Mouse (Mus musculus): ENCODE measurements at regions not wholly inside any gene's neighbourhood (a gene's known extent, or its start where the extent isn't known, plus 50 kb on each side); places are given as distances from the start of the nearest gene placed in this dataset.

GRCm38 (mm10) chr9:61242167-61242860, 129.9 kb upstream of the Tle3 start:
- no peak for TF ChIP-seq CTCF (IDR thresholded peaks at IDR 0.05; ENCODE audit: borderline replicate concordance, insufficient read depth, low read depth, low read length)
- no peak for TF ChIP-seq POLR2A (IDR thresholded peaks at IDR 0.05; ENCODE audit: borderline replicate concordance, insufficient read depth, low read length)
- Histone ChIP-seq H3K4me3 (replicated peaks; ENCODE audit: insufficient read depth, low read depth, low read length) (no peak overlapping the region), H3K27ac (ENCODE audit: insufficient read depth, low read length) (no peak overlapping the region), H3K4me1 (ENCODE audit: control insufficient read depth, insufficient read depth, low read length) (peaks cover 10% of the 10 kb centered on the region), H3K27me3 (ENCODE audit: control insufficient read depth, insufficient read depth, low read length) (no peaks in the 10 kb centered on the region)
- DNase-seq: no peak
- WGBS: 89% methylated on average over 9 of the region's 9 CpGs

GRCm38 (mm10) chr9:61243289-61243688, 128.9 kb upstream of the Tle3 start:
- no peak for DNase-seq
- H3K4me1 ChIP-seq (ENCODE audit: control insufficient read depth, insufficient read depth, low read length): peaks cover 5% of the 10 kb centered on the region
- WGBS: 88% methylated on average over 6 of the region's 6 CpGs
- no peaks in the 10 kb centered on the region for H3K27me3 ChIP-seq (ENCODE audit: control insufficient read depth, insufficient read depth, low read length)
- no peak overlapping the region for H3K4me3 ChIP-seq (replicated peaks; ENCODE audit: insufficient read depth, low read depth, low read length)
- TF ChIP-seq POLR2A (IDR thresholded peaks at IDR 0.05; ENCODE audit: borderline replicate concordance, insufficient read depth, low read length): no peak
- TF ChIP-seq CTCF (IDR thresholded peaks at IDR 0.05; ENCODE audit: borderline replicate concordance, insufficient read depth, low read depth, low read length): no peak
- H3K27ac ChIP-seq (ENCODE audit: insufficient read depth, low read length): no peak overlapping the region

GRCm38 (mm10) chr9:61249691-61250425, 122.3 kb upstream of the Tle3 start:
- whole genome bisulfite sequencing: 56% methylated on average over 5 of the region's 5 CpGs
- H3K27ac ChIP-seq (ENCODE audit: insufficient read depth, low read length): no peak overlapping the region
- H3K4me1 ChIP-seq (ENCODE audit: control insufficient read depth, insufficient read depth, low read length): no peaks in the 10 kb centered on the region
- H3K27me3 ChIP-seq (ENCODE audit: control insufficient read depth, insufficient read depth, low read length): no peaks in the 10 kb centered on the region
- no peak for TF ChIP-seq CTCF (IDR thresholded peaks at IDR 0.05; ENCODE audit: borderline replicate concordance, insufficient read depth, low read depth, low read length)
- no peak for TF ChIP-seq POLR2A (IDR thresholded peaks at IDR 0.05; ENCODE audit: borderline replicate concordance, insufficient read depth, low read length)
- DNase-seq: no peak
- no peak overlapping the region for H3K4me3 ChIP-seq (replicated peaks; ENCODE audit: insufficient read depth, low read depth, low read length)

- no peak for DNase-seq
- H3K27me3 ChIP-seq (ENCODE audit: control insufficient read depth, insufficient read depth, low read length): no peaks in the 10 kb centered on the region
- H3K27ac ChIP-seq (ENCODE audit: insufficient read depth, low read length): no peak overlapping the region
- H3K4me1 ChIP-seq (ENCODE audit: control insufficient read depth, insufficient read depth, low read length): no peaks in the 10 kb centered on the region
- 85% methylated on average over 6 of the region's 6 CpGs for WGBS
- TF ChIP-seq POLR2A (IDR thresholded peaks at IDR 0.05; ENCODE audit: borderline replicate concordance, insufficient read depth, low read length) (no peak), CTCF (IDR thresholded peaks at IDR 0.05; ENCODE audit: borderline replicate concordance, insufficient read depth, low read depth, low read length) (no peak)
- no peak overlapping the region for H3K4me3 ChIP-seq (replicated peaks; ENCODE audit: insufficient read depth, low read depth, low read length)
Measured at GRCm38 (mm10) chr9:61251606-61252005, 120.6 kb upstream of the Tle3 start.

- Histone ChIP-seq H3K27ac (ENCODE audit: insufficient read depth, low read length) (no peak overlapping the region), H3K27me3 (ENCODE audit: control insufficient read depth, insufficient read depth, low read length) (no peaks in the 10 kb centered on the region), H3K4me1 (ENCODE audit: control insufficient read depth, insufficient read depth, low read length) (no peaks in the 10 kb centered on the region), H3K4me3 (replicated peaks; ENCODE audit: insufficient read depth, low read depth, low read length) (no peak overlapping the region)
- WGBS: 83% methylated on average over 3 of the region's 3 CpGs
- TF ChIP-seq CTCF (IDR thresholded peaks at IDR 0.05; ENCODE audit: borderline replicate concordance, insufficient read depth, low read depth, low read length): no peak
- no peak for TF ChIP-seq POLR2A (IDR thresholded peaks at IDR 0.05; ENCODE audit: borderline replicate concordance, insufficient read depth, low read length)
- no peak for DNase-seq
Measured at GRCm38 (mm10) chr9:61253761-61254160, 118.4 kb upstream of the Tle3 start.

- TF ChIP-seq CTCF (IDR thresholded peaks at IDR 0.05; ENCODE audit: borderline replicate concordance, insufficient read depth, low read depth, low read length) (no peak), POLR2A (IDR thresholded peaks at IDR 0.05; ENCODE audit: borderline replicate concordance, insufficient read depth, low read length) (no peak)
- WGBS: 73% methylated on average over 4 of the region's 4 CpGs
- DNase-seq: no peak
- H3K4me1 ChIP-seq (ENCODE audit: control insufficient read depth, insufficient read depth, low read length): no peaks in the 10 kb centered on the region
- no peak overlapping the region for H3K4me3 ChIP-seq (replicated peaks; ENCODE audit: insufficient read depth, low read depth, low read length)
- no peak overlapping the region for H3K27ac ChIP-seq (ENCODE audit: insufficient read depth, low read length)
- no peaks in the 10 kb centered on the region for H3K27me3 ChIP-seq (ENCODE audit: control insufficient read depth, insufficient read depth, low read length)
Measured at GRCm38 (mm10) chr9:61257488-61257887, 114.7 kb upstream of the Tle3 start.

GRCm38 (mm10) chr9:61258100-61258499, 114.1 kb upstream of the Tle3 start:
- Histone ChIP-seq H3K27me3 (ENCODE audit: control insufficient read depth, insufficient read depth, low read length) (no peaks in the 10 kb centered on the region), H3K4me1 (ENCODE audit: control insufficient read depth, insufficient read depth, low read length) (no peaks in the 10 kb centered on the region), H3K27ac (ENCODE audit: insufficient read depth, low read length) (no peak overlapping the region), H3K4me3 (replicated peaks; ENCODE audit: insufficient read depth, low read depth, low read length) (no peak overlapping the region)
- DNase-seq: no peak
- TF ChIP-seq CTCF (IDR thresholded peaks at IDR 0.05; ENCODE audit: borderline replicate concordance, insufficient read depth, low read depth, low read length) (no peak), POLR2A (IDR thresholded peaks at IDR 0.05; ENCODE audit: borderline replicate concordance, insufficient read depth, low read length) (no peak)
- 96% methylated on average over 5 of the region's 5 CpGs for WGBS

Data from cerebellum, adult 2 months (tissue).